Mouse (Mus musculus) embryo, embryonic 11.5 days (tissue): Measurements from ENCODE around the gene Prrc2b.

Source experiments
- DNase-seq: peaks from one replicate; pipeline ENCODE4 v3.0.0-alpha.2; 2012; ENCODE audit warnings: low read depth, low spot score

Gene Prrc2b

DNA sequence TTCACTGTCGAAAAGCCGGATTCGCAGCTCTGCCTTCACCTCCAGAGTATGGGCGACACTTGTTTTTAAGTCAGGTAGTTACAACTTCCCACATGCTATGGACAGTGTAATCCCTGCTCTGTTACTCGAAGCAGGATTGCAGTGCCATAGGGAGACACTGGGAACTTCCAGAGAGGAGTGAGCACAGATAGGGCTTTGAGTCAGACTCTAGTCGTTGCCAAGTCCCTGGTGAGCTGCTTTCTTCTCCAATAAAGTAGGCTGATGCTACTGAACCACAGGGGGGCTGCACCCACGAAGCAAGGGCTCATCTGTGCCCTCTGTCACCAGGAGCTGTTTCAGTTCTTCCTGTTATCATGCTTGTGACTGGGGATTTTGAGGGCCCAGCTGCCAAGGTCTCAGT, 70.7 kb downstream of the Prrc2b start:
- no peak for DNase-seq

DNA sequence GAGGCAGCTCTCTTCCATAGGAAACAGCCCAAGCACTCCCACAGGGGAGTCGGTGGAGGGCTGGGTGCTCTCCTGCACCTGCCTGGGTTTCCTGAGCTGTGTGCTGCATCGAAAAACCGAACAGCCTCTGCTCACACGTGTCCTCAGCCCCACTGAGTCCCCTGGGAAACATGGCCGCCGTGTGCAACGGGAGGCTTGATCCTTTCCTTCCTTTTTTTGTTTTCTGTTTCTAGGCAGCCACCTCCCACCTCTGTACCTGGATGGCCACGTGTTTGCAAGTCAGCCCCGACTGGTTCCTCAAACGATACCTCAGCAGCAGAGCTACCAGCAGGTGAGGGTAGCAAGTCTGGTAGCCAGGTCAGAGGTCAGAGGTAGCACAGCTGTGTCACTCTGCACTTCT, 71.2 kb downstream of the Prrc2b start:
- no peak for DNase-seq

- no peak for DNase-seq
These were observed 84.6 kb downstream of the Prrc2b start for GRCm38 (mm10) chr2:32235433-32235832.

DNA sequence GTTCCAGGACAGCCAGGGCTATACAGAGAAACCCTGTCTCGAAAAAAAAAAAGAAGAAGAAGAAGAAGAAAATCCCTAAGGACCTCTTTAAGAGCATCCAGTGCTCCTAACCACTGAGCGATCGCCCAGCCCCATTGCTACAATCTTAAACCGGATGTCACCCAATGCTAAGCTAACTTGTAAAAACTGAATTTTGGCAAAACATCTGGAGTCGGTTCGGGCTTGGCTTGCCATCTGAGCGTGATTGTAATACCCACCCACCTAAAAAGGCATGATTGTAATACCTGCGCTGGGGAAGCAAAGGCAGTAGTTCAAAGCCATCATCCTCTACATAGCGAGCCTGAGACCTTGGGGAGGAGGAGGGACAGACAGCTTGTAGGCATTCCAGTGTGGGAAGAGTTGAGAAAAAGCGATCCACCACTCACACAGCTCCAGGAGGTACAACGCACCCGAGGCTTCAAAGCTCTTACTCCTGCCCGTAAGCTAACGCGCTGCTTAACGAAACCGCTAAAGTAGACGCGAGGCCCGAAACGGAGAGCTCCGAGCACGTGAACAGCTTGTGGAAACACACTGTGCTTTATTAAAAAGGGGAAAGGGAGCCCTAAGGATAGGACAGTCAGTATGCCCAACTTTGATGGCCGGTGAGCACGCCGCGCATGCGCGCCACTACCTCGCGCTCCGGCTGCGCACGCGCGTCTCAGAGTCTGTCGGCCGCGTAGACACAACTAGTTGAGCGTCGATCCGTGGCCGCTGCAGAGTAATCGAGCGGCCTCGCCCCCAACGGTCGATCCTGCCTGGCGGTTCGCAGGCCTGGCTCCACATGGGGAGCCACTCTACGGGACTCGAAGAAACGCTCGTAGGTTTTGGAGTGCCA, 85.2 kb downstream of the Prrc2b start, which contains the start of gene Pomt1:
Pomt1 (plus strand) TSS at position 705 of the 874 bp plus-strand sequence.
- peak; percentile 95 for DNase-seq

DNA sequence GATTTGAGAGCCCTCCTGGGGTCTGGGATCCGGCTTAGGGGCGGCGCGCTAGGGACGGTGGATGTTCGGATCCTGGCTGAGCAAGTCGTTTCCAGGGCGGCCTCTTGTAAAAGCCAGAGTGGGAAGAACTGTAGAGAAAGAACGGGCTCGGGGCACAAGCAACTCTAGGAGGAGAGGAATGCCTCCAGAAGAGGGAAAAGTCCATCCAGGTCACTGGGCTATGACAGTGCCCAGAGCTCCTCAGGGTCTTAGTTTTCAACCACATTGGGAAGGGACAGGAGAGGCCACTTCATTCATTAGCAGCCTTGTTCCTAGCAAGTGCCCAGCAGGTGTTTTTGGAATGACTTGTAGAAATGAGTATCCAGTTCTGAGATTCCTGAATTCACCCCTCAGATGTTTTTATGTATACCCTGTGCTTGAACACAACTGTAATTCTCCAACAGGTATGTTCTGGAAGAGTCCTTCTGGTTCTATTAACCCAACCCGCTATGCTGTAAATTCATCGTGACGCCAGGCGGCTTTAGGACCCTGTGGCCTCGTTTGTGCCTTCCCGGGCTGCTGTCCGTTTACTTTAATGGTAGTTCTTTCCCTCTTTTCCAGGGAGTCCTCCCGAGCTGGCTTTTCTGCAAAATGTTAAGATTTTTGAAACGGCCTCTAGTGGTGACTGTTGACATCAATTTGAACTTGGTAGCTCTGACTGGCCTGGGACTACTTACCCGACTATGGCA, 86.0 kb downstream of the Prrc2b start:
- DNase-seq: peak; percentile 39

- DNase-seq: no peak
These were observed 86.7 kb downstream of the Prrc2b start for GRCm38 (mm10) chr2:32237571-32237970.

- no peak for DNase-seq
These were observed 88.0 kb downstream of the Prrc2b start for GRCm38 (mm10) chr2:32238708-32239435.

- DNase-seq: no peak
These were observed 89.7 kb downstream of the Prrc2b start for GRCm38 (mm10) chr2:32240591-32240990.

- DNase-seq: no peak
These were observed 92.1 kb downstream of the Prrc2b start for GRCm38 (mm10) chr2:32242986-32243385.

- DNase-seq: no peak
These were observed 95.9 kb downstream of the Prrc2b start for GRCm38 (mm10) chr2:32246741-32247140.

- no peak for DNase-seq
These were observed 97.8 kb downstream of the Prrc2b start for GRCm38 (mm10) chr2:32248377-32249361.

DNA sequence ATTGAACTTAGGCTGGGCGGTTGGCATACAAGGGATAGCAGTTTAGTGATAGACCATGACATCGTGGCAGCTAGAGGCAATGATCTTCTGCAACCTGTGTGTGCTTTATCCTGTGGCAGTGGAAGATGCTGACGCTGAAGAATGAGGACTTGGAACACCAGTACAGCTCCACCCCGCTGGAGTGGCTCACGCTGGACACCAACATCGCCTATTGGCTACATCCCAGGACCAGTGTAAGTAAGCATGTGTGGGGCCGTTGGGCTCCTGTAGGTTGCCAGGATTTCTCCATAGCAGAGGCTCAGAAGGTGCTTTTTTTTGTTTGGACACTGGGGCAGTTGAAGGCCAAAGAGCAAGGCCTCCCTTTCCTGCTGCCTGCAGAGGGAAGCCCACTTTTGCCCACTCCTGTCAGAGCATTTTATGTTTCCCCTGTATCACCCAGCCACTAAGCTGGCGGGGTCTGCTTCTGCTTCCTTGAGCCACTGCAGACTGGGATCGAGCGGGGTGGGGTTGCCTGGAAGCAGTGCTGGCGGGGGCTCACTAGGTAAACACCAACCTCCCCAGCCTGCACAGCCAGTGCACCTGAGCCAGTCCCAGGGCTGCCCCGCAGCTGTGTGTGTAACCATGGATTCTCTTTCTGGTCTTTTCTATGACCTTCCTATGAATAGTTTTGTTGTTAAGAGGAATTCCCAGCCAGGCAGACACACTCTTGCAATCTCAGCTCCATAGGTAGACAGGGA, 101.1 kb downstream of the Prrc2b start:
- DNase-seq: no peak

- no peak for DNase-seq
These were observed 101.8 kb downstream of the Prrc2b start for GRCm38 (mm10) chr2:32252658-32253057.

- DNase-seq: no peak
These were observed 102.5 kb downstream of the Prrc2b start for GRCm38 (mm10) chr2:32253352-32253751.

DNA sequence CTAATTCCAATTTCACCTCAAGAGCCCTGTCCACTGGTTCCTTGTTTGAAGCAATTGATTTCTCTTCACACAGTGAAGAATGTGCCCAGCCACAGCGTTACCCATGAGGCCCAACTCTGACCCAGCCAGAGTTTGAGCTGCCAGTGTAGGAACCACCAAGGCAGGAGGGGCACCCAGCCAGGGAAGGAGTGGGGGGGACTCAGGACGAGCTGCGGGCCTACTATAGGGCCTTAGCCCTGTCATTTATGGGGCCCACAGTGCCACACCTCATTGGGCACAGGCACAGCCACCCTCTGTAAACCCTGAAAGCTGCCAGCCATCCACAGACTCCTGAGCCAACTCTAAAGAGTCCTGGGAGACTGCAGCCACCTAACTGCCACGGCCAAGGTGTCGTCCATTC, 103.7 kb downstream of the Prrc2b start:
- no peak for DNase-seq

DNA sequence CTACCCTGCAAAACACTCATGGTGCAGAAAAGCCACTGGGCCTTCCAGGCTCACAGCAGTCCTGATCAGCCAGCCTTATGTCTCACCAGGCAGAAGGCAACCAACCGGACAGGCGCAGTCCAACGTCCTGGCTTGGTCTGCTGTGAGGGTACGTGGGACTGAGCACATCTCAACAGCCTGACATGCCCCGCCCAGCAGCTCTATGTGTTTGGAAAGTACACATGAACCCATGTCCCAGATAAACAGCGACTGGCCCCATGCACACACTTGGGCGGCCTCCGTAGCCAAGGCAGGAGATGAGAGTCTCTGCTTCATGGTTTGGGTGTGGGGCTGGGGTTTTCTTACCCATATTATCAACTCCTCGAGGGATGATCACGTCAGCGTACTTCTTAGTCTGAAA, 105.4 kb downstream of the Prrc2b start:
- DNase-seq: no peak

DNA sequence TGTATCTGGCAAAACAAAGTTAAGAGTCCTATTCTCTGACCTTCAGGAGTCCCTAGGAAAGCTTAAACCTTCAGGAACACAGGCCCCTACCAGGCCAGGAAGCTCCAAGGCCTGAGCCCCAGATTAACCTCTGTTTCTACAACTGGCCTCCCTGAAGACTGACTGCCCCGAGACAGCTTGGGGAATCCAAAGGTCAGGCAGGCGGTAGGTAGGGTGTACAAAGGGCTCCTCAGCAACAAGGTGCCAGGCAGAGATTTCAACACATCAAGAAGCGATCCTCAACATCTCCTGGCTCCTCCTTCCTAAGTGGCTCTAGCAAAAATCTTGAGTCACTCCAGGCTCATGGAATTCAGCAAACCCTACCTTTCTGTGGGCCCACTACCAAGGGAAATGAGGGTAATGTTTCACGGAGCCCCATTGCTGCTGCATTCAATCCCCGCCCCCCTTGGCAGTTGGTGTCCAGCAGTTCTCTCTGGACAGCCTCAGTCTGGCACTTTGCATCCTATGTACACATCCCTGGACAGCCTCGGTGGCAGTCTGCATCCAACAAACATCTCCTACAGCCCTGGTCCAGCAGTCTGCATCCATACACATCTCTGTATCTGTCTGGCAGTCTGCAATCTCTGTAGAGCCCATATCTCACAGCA, 108.1 kb downstream of the Prrc2b start:
- no peak for DNase-seq

DNA sequence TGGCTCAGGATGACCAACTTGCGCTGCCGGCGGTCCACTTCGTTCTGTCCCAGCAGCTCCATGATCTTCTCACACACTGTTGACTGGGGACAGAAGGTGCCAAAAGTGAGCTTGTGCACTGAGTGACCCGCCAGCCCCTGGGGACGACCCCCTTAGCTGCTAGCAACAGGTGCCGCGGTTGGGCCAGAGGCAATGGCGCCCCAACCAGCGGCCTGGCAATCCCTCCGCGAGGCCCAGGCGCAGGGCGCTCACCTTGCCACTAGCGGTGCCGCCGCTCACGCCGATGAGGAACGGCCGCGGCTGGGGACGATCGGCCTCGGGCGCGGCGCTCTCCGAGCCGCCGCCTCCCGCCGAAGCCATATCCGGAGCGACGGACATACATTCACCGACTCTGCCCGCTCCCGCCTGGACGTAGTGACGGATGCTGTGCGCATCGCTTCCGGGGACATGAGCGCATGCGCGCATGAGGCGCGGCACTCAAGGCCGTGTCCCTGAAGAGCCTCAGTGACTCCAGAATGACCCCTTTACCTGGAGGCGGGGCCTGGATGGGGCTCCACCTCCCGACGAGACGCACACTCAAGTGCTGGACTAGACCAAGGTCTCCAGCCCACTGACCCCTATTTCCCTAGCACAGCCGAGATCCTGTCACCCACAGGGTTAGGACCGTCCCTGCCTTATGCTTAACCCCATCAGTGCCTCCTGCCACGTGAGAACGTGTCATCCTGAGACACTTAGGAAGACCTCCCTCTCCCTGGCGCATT, 109.0 kb downstream of the Prrc2b start, which contains the start of gene Uck1:
Uck1 (minus strand) TSS at position 503 of the 761 bp plus-strand sequence.
- DNase-seq: peak; percentile 90

GRCm38 (mm10) chr2:32260635-32261034, 109.8 kb downstream of the Prrc2b start:
- DNase-seq: peak; percentile 31
